Mouse (Mus musculus) adrenal gland (tissue): Measurements from ENCODE around the gene Il18.

ENCODE experiments used
- intact Hi-C: fragments of 180-260 bp; cut with DNase I; formaldehyde crosslinking; loops from one replicate; pipeline ENCODE4 v1.15.1; 2025
- long read RNA-seq, 2 experiments: library from polyadenylated mRNA; unstranded; transcript quantifications; one replicate each; pipeline ENCODE4 v2.0.0; 2020; ENCODE audit warnings: borderline replicate concordance in 1 of 2; ENCODE audit not compliant: insufficient replicate concordance in 1 of 2

The Il18 gene
- long read RNA-seq, experiment 1, partial matches to known transcripts, result 1 of 4 reads
- long read RNA-seq, experiment 1, other reads (novel, unspliced or antisense), result 3 of 4 reads
- long read RNA-seq, experiment 2, partial matches to known transcripts, result 0 of 4 reads
- long read RNA-seq, experiment 2, other reads (novel, unspliced or antisense), result 4 of 4 reads

- intact Hi-C loops, result no loop called here
These were observed at the start of gene Il18 for GRCm38 (mm10) chr9:50554241-50555093. Il18 (plus strand) TSS chr9:50554827.

DNA sequence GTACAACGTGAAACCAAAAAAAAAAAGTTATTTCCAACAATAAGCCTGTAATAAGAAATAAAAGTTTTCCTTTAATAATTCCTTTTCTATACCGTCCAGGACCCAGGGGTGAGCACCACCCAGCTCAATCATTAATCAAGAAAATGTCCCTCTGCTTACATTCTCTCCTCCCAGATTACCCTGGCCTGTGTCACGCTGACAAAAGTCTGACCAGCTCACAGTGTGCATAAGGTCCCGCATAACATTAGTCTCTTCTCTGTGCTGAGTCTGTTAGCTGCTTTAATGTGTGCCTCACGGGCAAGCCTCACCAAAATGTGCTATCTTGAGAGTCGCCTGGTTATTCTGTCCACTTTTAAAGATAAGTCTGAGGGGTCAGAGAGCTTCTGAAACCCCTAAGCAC is 49.2 kb upstream of the Il18 start:
- intact Hi-C loops, result no loop called here

GRCm38 (mm10) chr9:50507570-50507969 is 47.1 kb upstream of the Il18 start:
- intact Hi-C loops, result no loop called here

GRCm38 (mm10) chr9:50515462-50515861 is 39.2 kb upstream of the Il18 start:
- intact Hi-C loops, result no loop called here

DNA sequence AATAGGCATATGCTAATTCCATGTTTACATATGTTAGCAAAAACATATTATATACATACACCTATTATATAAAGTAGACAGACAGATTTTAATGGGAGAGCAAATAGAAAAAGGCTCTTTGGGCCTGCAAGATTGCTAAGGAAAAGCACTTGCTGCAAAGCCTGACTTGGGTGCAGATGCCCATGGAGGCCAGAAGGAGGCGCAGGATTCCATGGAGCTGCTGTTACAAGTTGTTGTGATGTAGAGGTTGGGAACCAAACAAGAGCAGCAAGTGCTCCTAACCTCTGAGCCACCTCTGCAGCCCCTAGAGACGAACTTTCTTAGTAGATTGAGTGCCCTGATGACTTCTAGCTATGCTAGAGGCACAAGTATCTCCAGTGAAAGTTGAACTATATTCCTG is 35.8 kb upstream of the Il18 start:
- intact Hi-C loops, result no loop called here

DNA sequence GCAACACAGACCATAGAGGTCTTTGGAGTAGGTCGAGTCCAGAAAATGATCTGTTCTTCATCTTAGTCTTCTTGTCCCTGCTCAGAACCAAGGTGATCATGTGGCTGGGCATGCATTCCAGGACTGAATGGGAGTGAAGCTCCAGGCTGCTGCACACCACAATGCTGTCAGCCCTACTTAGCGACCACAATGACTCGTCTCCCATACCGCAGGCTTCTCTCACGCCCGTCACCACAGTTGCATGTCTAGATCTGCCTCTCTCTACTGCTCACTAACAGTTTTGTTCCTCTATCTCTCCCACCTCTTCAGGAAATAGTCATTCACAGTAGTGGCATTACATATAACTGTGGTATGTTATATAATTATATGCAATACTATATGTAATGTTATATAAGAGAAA is 33.9 kb upstream of the Il18 start:
- intact Hi-C loops, result no loop called here

DNA sequence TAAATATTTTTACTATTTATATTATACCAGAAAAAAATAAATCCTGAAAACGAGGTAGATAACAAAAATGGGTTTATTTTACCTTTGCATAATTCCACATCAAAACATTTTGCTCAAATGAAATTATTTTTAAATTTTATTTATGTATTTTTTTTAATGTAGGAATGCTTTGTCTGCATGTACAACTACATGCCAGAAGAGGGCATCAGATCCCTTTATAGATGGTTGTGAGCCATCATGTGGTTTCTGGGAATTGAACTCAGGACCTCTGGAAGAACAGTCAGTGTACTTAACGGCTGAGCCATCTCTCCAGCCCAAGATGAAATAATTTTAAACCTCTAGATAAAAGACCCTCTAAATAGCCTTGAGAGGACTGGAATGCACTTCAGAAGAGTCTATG is 33.1 kb upstream of the Il18 start:
- intact Hi-C loops, result no loop called here

DNA sequence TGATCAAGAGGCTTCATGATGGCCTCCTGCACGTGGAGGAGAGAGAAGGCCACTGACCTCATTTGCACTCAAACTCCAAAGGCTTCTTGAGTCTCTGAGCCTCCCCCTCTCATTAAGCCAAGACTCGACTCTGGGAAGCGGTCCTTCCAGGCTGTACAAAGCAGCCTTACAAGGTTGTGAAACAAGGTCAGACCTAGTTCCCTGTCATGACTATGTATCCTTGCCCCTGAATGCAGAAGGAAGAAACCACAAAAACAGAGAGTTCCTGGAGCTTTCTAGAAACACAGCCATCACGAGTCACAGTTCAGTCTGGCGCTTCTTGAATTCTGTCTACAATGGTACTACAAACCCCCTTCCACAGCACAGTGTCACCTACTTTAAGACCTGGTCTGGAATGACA is 32.1 kb upstream of the Il18 start:
- intact Hi-C loops, result no loop called here

GRCm38 (mm10) chr9:50524936-50525335 is 29.7 kb upstream of the Il18 start:
- intact Hi-C loops, result no loop called here

DNA sequence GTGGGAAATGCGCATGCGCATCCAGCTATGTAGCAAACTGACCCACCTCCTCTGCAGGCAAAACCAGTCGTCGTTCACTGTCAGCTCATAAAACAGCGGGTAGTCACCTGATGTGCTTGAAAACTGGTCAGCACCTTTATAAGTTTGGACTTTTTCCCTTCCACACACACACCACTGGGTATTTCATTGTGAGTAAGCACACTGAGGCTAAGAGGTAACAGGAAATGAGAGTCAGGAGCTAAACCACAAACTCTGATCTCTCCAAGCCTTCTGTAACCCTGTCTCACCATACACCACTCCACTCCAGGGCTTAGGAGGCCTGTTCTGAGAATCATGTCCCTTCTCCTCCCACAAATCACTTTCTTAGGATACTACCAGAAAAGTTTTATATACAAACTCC is 29.0 kb upstream of the Il18 start:
- intact Hi-C loops, result no loop called here

DNA sequence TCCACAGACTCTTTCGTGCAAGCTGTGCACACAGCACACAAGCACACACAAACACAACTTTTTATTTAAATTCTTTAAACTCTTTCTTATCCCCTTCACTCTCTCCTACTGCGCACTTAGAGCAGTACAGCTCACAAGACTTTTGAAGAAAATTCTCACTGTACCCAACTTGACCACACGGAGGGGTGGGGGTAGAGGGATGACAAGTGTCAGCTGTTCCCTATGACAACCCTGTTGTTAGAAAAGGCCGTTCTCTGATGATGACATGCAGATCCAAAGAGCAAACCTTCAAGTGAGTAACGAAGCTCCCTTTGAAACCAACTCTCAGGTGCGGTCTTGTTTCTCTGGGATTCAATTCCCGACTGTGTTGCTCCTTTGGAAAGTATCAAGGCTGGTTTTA is 26.8 kb upstream of the Il18 start:
- intact Hi-C loops, result loop anchor here (1.0 kb wide), 1 partner anchor 65 kb away; no protein-coding TSS in a partner anchor

GRCm38 (mm10) chr9:50528293-50528892 is 26.2 kb upstream of the Il18 start, which contains the start of gene Pts:
Pts (minus strand) TSS chr9:50528724.
- intact Hi-C loops, result loop anchor here (1.0 kb wide), 1 partner anchor 65 kb away; no protein-coding TSS in a partner anchor

DNA sequence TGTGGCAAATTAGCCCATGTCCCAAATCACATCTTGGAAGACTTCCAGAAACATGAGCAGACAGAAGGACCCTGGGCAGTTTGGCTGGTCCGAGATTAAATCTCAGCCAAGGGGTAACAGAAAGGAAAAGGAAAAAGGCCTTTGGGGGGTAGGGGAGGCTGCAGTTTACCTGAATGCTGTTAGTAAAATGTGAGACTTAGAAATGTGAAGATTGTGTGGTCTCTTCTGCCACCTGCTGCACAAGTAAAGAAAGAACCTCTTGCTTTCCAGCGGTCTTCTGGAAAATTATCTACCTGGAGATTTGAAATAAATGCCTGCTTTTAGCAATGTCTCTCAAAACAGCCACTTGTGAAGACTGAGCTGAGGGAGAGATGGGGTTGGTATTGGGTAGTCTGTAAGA is 23.7 kb upstream of the Il18 start:
- intact Hi-C loops, result no loop called here

DNA sequence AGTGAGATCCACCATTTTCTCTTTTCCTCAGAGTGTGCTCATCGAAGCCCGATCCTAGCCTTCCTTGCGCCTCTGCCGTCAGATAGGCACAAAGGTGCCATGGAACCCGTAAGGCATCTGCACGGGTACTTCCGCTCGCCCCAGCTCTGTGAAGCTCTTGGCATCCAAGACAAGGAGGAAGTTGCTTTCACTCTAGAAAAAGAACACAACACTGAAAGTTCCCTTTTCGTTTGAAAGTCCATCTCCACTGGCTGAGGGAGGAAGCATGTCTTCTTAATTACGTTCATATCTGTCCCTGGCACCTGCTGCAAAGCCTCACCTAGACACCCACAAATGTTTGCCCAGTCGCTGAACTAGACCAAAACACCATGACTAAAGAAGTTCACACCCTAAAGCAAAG is 21.3 kb upstream of the Il18 start:
- intact Hi-C loops, result no loop called here

- intact Hi-C loops, result no loop called here
These were observed 20.8 kb upstream of the Il18 start for GRCm38 (mm10) chr9:50533791-50534190.

DNA sequence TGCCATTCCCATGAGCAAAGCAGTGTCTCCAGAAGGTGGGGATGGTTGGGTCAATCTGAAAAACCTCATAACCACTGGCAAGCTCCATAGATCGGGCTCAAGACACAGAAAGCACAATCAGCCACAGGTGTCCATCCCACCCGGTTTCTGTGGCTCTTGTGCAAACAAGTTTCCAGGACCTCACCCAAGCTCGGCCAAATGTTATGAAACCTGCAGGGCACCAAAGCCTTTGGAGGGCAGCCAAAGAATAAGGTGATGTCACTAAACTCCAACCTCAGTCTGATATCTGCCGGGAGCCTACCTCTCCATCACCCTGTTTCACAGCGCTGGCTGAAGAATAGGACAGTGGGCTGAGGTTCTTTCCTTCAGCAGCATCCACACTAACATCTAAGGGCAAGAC is 18.7 kb upstream of the Il18 start:
- intact Hi-C loops, result no loop called here

- intact Hi-C loops, result no loop called here
These were observed 18.0 kb upstream of the Il18 start for GRCm38 (mm10) chr9:50536603-50537135.

GRCm38 (mm10) chr9:50537295-50537694 is 17.3 kb upstream of the Il18 start:
- intact Hi-C loops, result no loop called here

- intact Hi-C loops, result no loop called here
These were observed 14.5 kb upstream of the Il18 start for GRCm38 (mm10) chr9:50540170-50540569.

DNA sequence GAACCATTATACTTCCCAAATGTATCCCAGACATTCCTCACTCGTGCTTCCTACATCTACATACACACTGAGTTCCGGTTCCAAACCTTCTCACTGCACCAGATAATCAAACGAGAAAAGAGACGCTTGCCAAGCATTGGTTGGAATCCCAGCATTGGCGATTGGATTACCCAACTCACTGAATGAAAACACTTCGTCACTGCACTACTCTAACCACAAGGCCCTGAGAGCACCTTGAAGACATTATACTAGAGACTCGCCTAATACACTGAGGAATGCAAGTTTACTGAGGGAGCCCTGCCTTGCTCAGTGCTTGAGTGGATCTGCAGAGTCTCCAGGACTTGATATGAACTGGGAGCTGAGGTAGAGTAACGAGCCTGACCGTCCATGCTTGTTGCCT is 12.2 kb upstream of the Il18 start:
- intact Hi-C loops, result no loop called here

DNA sequence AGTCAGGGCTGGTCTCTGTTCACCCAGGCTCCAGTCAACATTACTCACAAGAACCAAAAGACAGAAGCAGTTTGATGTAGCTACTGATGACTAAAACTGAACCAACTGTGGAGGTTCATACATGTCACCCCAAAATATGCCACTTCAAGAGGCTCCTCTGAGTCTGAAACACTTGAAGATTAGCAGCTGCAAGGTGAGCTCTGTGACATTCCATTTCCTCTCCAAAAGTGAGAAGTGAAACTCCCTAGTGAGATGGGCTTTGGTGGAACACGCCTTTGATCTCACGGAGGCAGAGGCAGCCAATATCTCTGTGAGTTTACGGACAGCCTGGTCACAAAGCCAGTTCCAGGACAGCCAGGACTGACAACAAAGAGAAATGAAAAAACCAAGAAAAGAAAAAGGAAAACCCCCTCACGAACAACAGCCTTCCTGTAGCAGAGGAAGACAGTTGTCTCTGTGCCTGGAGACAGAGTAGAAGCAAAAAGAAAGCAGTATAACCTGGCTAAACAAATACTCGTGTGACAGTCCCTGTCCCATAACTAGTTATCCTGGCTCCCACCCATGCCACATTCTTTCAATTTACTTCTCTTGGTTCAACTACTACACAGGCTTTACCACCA is 6.7 kb upstream of the Il18 start:
- intact Hi-C loops, result no loop called here

DNA sequence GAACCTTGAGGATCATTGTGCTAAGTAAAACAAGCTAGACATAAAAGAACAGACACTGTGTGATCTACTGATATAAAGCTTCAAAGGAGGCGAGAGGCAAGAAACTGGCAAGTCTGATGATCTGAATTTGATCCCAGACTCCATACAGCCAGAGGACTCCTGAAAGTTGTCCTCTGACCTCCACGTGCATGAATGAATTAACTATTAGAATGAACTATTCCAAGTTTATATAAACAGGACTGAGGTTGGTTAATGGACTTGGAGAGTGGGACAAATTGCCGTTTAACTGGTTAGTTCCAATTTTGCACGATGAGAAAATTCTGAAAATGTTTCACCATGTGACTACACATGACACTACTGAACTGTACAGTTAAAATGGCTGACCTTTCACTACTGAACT is 5.7 kb upstream of the Il18 start:
- intact Hi-C loops, result no loop called here
